In genomic region chr2:156111358-156112079, GRCm38 (mm10) we compare ENCODE assay signal across 1 mouse cellular context.
A peak's percentile ranks its signal among the peaks of the same experiment; 100 is the strongest.
TF ChIP-seq lines count a peak whose summit lies in the region.

TSS of gene Cpne1 (minus strand) at chr2:156111965.
TSS of gene Rbm12 (minus strand) at chr2:156111978.

TF ChIP-seq in CH12.LX, 34 proteins besides CTCF, POLR2A, EP300 and RAD21 (continued from another document):
- peak; percentile 92 for TF ChIP-seq NELFE (IDR thresholded peaks at IDR 0.05; ENCODE audit: low read depth, low read length)
- no peak for TF ChIP-seq MYC (IDR thresholded peaks at IDR 0.05; ENCODE audit: low read depth, low read length)
- no peak for TF ChIP-seq JUND (conservative IDR thresholded peaks at IDR 0.05; ENCODE audit: low read depth, low read length)
- TF ChIP-seq E2F4 (IDR thresholded peaks at IDR 0.05; ENCODE audit: insufficient replicate concordance, low read depth, low read length): no peak
- no peak for TF ChIP-seq ZNF384 (IDR thresholded peaks at IDR 0.05; ENCODE audit: low read depth, low read length)
- TF ChIP-seq UBTF (IDR thresholded peaks at IDR 0.05; ENCODE audit: low read depth, low read length): no peak
- TF ChIP-seq GABPA (IDR thresholded peaks at IDR 0.05; ENCODE audit: insufficient replicate concordance, low read depth, low read length): no peak
- no peak for TF ChIP-seq JUN (IDR thresholded peaks at IDR 0.05; ENCODE audit: insufficient read depth, low read depth, low read length)
- no peak for TF ChIP-seq MAFK (IDR thresholded peaks at IDR 0.05; ENCODE audit: insufficient replicate concordance, low read length)
- no peak for TF ChIP-seq ZKSCAN1 (IDR thresholded peaks at IDR 0.05; ENCODE audit: borderline replicate concordance, low read depth, low read length)
- no peak; the same call in 1 of the 2 replicates for TF ChIP-seq MEF2A (IDR thresholded peaks at IDR 0.05; ENCODE audit: borderline replicate concordance, low read depth, low read length)
- no peak for TF ChIP-seq CHD2 (IDR thresholded peaks at IDR 0.05; ENCODE audit: low read length)
- TF ChIP-seq HCFC1 (IDR thresholded peaks at IDR 0.05; ENCODE audit: low read depth, low read length): peak; percentile 67
- TF ChIP-seq BHLHE40 (IDR thresholded peaks at IDR 0.05; ENCODE audit: low read depth, low read length): no peak
- TF ChIP-seq ETS1 (conservative IDR thresholded peaks at IDR 0.05; ENCODE audit: low read depth, low read length): no peak
- 0 out of 2 replicates have a peak, but pooled peaks have one; percentile 42 for TF ChIP-seq POLR2AphosphoS2 (IDR thresholded peaks at IDR 0.05; ENCODE audit: low read depth, low read length)
- no peak; the same call in 1 of the 2 replicates for TF ChIP-seq MAX (IDR thresholded peaks at IDR 0.05; ENCODE audit: low read length)
- TF ChIP-seq SMC3 (IDR thresholded peaks at IDR 0.05; ENCODE audit: low read depth, low read length): no peak
- peak; percentile 76 for TF ChIP-seq ELF1 (IDR thresholded peaks at IDR 0.05; ENCODE audit: low read depth, low read length)
- peak; percentile 90 for TF ChIP-seq TCF12 (IDR thresholded peaks at IDR 0.05; ENCODE audit: low read depth, low read length)
- peak; percentile 58 for TF ChIP-seq USF1 (IDR thresholded peaks at IDR 0.05; ENCODE audit: low read depth, low read length)
- TF ChIP-seq SIN3A (IDR thresholded peaks at IDR 0.05; ENCODE audit: low read length): peak; percentile 52; the same call in 1 of the 2 replicates
- peak; percentile 89 for TF ChIP-seq ZMIZ1 (IDR thresholded peaks at IDR 0.05; ENCODE audit: low read depth, low read length)
- TF ChIP-seq ZC3H11A (IDR thresholded peaks at IDR 0.05; ENCODE audit: low read depth, low read length): 0 out of 2 replicates have a peak, but pooled peaks have one; percentile 1
- TF ChIP-seq NRF1 (IDR thresholded peaks at IDR 0.05; ENCODE audit: low read depth, low read length): peak; percentile 91
- TF ChIP-seq IRF4 (IDR thresholded peaks at IDR 0.05; ENCODE audit: low read depth, low read length): peak; percentile 46
- peak; percentile 36; the same call in 1 of the 2 replicates for TF ChIP-seq MXI1 (IDR thresholded peaks at IDR 0.05; ENCODE audit: low read depth, low read length)
- no peak for TF ChIP-seq PAX5 (IDR thresholded peaks at IDR 0.05; ENCODE audit: low read length)
- TF ChIP-seq RCOR1 (conservative IDR thresholded peaks at IDR 0.05; ENCODE audit: low read depth, low read length): no peak
